Mouse (Mus musculus) liver, adult (tissue): ENCODE results near the gene Ctnna3.

Source experiments
- GATA4 ChIP-seq: IDR thresholded peaks from 2 replicates; pipeline ENCODE4 v1.6.1; 2014; ENCODE audit warnings: mild to moderate bottlenecking, low read length; ENCODE audit not compliant: insufficient replicate concordance

Ctnna3 gene

GRCm38 (mm10) chr10:63574100-63574609, 144.3 kb downstream of the Ctnna3 start:
- TF ChIP-seq GATA4: no peak

GRCm38 (mm10) chr10:63582608-63583007, 152.7 kb downstream of the Ctnna3 start:
- TF ChIP-seq GATA4: no peak

- no peak for TF ChIP-seq GATA4
Measured at GRCm38 (mm10) chr10:63583798-63584374, 154.0 kb downstream of the Ctnna3 start.

GRCm38 (mm10) chr10:63599417-63599816, 169.5 kb downstream of the Ctnna3 start:
- no peak for TF ChIP-seq GATA4

GRCm38 (mm10) chr10:63601206-63601605, 171.3 kb downstream of the Ctnna3 start:
- no peak for TF ChIP-seq GATA4

- TF ChIP-seq GATA4: no peak
Measured at GRCm38 (mm10) chr10:63628546-63628945, 198.6 kb downstream of the Ctnna3 start.

GRCm38 (mm10) chr10:63633915-63634314, 204.0 kb downstream of the Ctnna3 start:
- no peak for TF ChIP-seq GATA4

- no peak for TF ChIP-seq GATA4
Measured at GRCm38 (mm10) chr10:63637987-63638386, 208.1 kb downstream of the Ctnna3 start.

GRCm38 (mm10) chr10:63647300-63647699, 217.4 kb downstream of the Ctnna3 start:
- no peak for TF ChIP-seq GATA4

GRCm38 (mm10) chr10:63650307-63650706, 220.4 kb downstream of the Ctnna3 start:
- no peak for TF ChIP-seq GATA4

- TF ChIP-seq GATA4: no peak
Measured at GRCm38 (mm10) chr10:63652887-63653286, 223.0 kb downstream of the Ctnna3 start.

GRCm38 (mm10) chr10:63653571-63653970, 223.7 kb downstream of the Ctnna3 start:
- no peak for TF ChIP-seq GATA4

- no peak for TF ChIP-seq GATA4
Measured at GRCm38 (mm10) chr10:63654560-63654959, 224.7 kb downstream of the Ctnna3 start.

GRCm38 (mm10) chr10:63676343-63676742, 246.4 kb downstream of the Ctnna3 start:
- TF ChIP-seq GATA4: no peak

GRCm38 (mm10) chr10:63689233-63689632, 259.3 kb downstream of the Ctnna3 start:
- TF ChIP-seq GATA4: no peak

GRCm38 (mm10) chr10:63689651-63690050, 259.8 kb downstream of the Ctnna3 start:
- no peak for TF ChIP-seq GATA4

GRCm38 (mm10) chr10:63692039-63692438, 262.1 kb downstream of the Ctnna3 start:
- no peak for TF ChIP-seq GATA4
